Comparison of ENCODE assay signal across 23 mouse cellular contexts in the genomic region with DNA sequence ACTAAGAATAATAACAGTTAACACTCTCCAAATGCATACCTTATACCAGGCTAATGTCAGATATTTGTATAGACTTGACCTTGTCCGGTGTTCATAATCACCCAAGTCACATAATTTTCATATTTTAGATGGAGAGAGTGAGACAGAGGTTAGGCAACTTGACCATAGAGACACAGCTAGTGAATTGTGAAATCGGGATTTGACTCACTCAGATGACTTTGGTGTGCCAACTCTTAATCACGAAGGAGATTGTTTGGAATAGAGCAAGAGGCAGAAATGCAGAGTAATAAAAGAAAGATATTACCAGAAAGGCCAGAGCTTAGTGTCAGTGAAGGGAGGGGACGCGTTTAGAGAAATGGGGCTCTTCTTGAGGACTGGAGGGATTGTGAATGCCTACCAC.
DNase-seq lines count a peak whose midpoint lies in the region; ATAC-seq lines count a peak whose summit lies in the region.
"Had no signal": no experiment of that assay in that cellular context is flagged by ENCODE, and none has a peak within 500 bp of the region (broad histone marks: within the 10 kb centered on the region; RNA-seq: fewer than 3 reads in every experiment).

No protein-coding gene starts in this region.

- no peak overlapping the region for H3K9ac ChIP-seq in midbrain, embryonic 11.5 days (ENCODE audit: low read length)
- H3K9ac ChIP-seq in midbrain, embryonic 16.5 days (ENCODE audit: low read depth, low read length), result no peak overlapping the region
- no peak overlapping the region for H3K9ac ChIP-seq in hindbrain, embryonic 14.5 days
- H3K9ac ChIP-seq in forebrain, embryonic 16.5 days (replicated peaks; ENCODE audit: low read depth, low read length), result no peak overlapping the region
- H3K9ac ChIP-seq: heart, embryonic 13.5 days; hindbrain, embryonic 12.5 days; kidney, embryonic 15.5 days; lung, embryonic 14.5 days; midbrain, embryonic 12.5 days; neural tube, embryonic 12.5 days had no signal

- no peaks in the 10 kb centered on the region for H3K27me3 ChIP-seq in midbrain, embryonic 11.5 days (ENCODE audit: control insufficient read depth, insufficient read depth, low read length)
- no peaks in the 10 kb centered on the region for H3K27me3 ChIP-seq in midbrain, embryonic 16.5 days (ENCODE audit: control insufficient read depth, insufficient read depth, low read depth, low read length)
- H3K27me3 ChIP-seq in hindbrain, embryonic 14.5 days (ENCODE audit: control insufficient read depth, insufficient read depth, low read length), result no peaks in the 10 kb centered on the region
- no peaks in the 10 kb centered on the region for H3K27me3 ChIP-seq in forebrain, embryonic 16.5 days (replicated peaks; ENCODE audit: control insufficient read depth, insufficient read depth, low read length)
- H3K27me3 ChIP-seq: heart, embryonic 13.5 days; hindbrain, embryonic 12.5 days; kidney, embryonic 15.5 days; midbrain, embryonic 12.5 days; neural tube, embryonic 12.5 days had no signal

- H3K4me1 ChIP-seq in midbrain, embryonic 11.5 days (ENCODE audit: control insufficient read depth, insufficient read depth, low read length), result no peaks in the 10 kb centered on the region
- no peaks in the 10 kb centered on the region for H3K4me1 ChIP-seq in midbrain, embryonic 16.5 days (ENCODE audit: control insufficient read depth, insufficient read depth, low read length)
- no peaks in the 10 kb centered on the region; the same call in none of the 2 replicates for H3K4me1 ChIP-seq in brown adipose tissue, adult 24 weeks (ENCODE audit: control insufficient read depth, insufficient read depth, insufficient read length, low read length)
- no peaks in the 10 kb centered on the region for H3K4me1 ChIP-seq in hindbrain, embryonic 14.5 days (replicated peaks; ENCODE audit: control insufficient read depth, insufficient read depth, low read length)
- no peaks in the 10 kb centered on the region for H3K4me1 ChIP-seq in forebrain, embryonic 16.5 days (replicated peaks; ENCODE audit: control insufficient read depth, insufficient read depth, low read length)
- H3K4me1 ChIP-seq: embryonic facial prominence, embryonic 10.5 days; forebrain, embryonic 10.5 days; heart, embryonic 13.5 days; hindbrain, embryonic 12.5 days; midbrain, embryonic 12.5 days; neural tube, embryonic 12.5 days had no signal

- H3K27ac ChIP-seq in midbrain, embryonic 11.5 days (ENCODE audit: low read depth, low read length), result no peak overlapping the region
- no peak overlapping the region for H3K27ac ChIP-seq in midbrain, embryonic 16.5 days (ENCODE audit: low read length)
- peak overlapping the region; percentile 51; the same call in 1 of the 2 replicates for H3K27ac ChIP-seq in brown adipose tissue, adult 24 weeks (replicated peaks; ENCODE audit: low read depth, low read length)
- no peak overlapping the region for H3K27ac ChIP-seq in hindbrain, embryonic 14.5 days
- no peak overlapping the region for H3K27ac ChIP-seq in forebrain, embryonic 16.5 days (ENCODE audit: low read length)
- H3K27ac ChIP-seq: embryonic facial prominence, embryonic 10.5 days; forebrain, embryonic 10.5 days; heart, embryonic 13.5 days; hindbrain, embryonic 12.5 days; kidney, embryonic 15.5 days; midbrain, embryonic 12.5 days; neural tube, embryonic 12.5 days had no signal

- no peaks in the 10 kb centered on the region for H3K9me3 ChIP-seq in midbrain, embryonic 11.5 days (ENCODE audit: control insufficient read depth, low read length)
- no peaks in the 10 kb centered on the region for H3K9me3 ChIP-seq in midbrain, embryonic 16.5 days (replicated peaks; ENCODE audit: control insufficient read depth, low read length, poor library complexity, severe bottlenecking)
- H3K9me3 ChIP-seq in hindbrain, embryonic 14.5 days (ENCODE audit: control insufficient read depth, low read length), result no peaks in the 10 kb centered on the region
- no peaks in the 10 kb centered on the region for H3K9me3 ChIP-seq in forebrain, embryonic 16.5 days (ENCODE audit: control insufficient read depth, low read length)
- H3K9me3 ChIP-seq: embryonic facial prominence, embryonic 10.5 days; forebrain, embryonic 10.5 days; heart, embryonic 13.5 days; hindbrain, embryonic 12.5 days; kidney, embryonic 15.5 days; midbrain, embryonic 12.5 days; neural tube, embryonic 12.5 days had no signal

- no peak overlapping the region for H3K4me2 ChIP-seq in midbrain, embryonic 11.5 days
- H3K4me2 ChIP-seq in midbrain, embryonic 16.5 days (ENCODE audit: low read length), result no peak overlapping the region
- H3K4me2 ChIP-seq in hindbrain, embryonic 14.5 days (replicated peaks), result no peak overlapping the region
- H3K4me2 ChIP-seq in forebrain, embryonic 16.5 days (ENCODE audit: low read length), result no peak overlapping the region
- H3K4me2 ChIP-seq: heart, embryonic 13.5 days; hindbrain, embryonic 12.5 days; kidney, embryonic 15.5 days; liver, embryonic 11.5 days; lung, embryonic 14.5 days; midbrain, embryonic 12.5 days; neural tube, embryonic 12.5 days had no signal

- ATAC-seq in midbrain, embryonic 11.5 days (ENCODE audit: low FRiP score), result no peak
- ATAC-seq in midbrain, embryonic 16.5 days, result no peak
- no peak for ATAC-seq in hindbrain, embryonic 14.5 days (ENCODE audit: low FRiP score)
- no peak for ATAC-seq in forebrain, embryonic 16.5 days

- H3K4me3 ChIP-seq in midbrain, embryonic 11.5 days (ENCODE audit: low read depth, low read length), result no peak overlapping the region
- H3K4me3 ChIP-seq in midbrain, embryonic 16.5 days (ENCODE audit: low read depth, low read length), result no peak overlapping the region
- no peak overlapping the region for H3K4me3 ChIP-seq in brown adipose tissue, adult 24 weeks (ENCODE audit: insufficient read depth, low read depth, low read length)
- H3K4me3 ChIP-seq in hindbrain, embryonic 14.5 days (replicated peaks; ENCODE audit: low read length), result no peak overlapping the region
- H3K4me3 ChIP-seq in forebrain, embryonic 16.5 days (replicated peaks; ENCODE audit: low read length), result no peak overlapping the region
- H3K4me3 ChIP-seq: embryonic facial prominence, embryonic 10.5 days; forebrain, embryonic 10.5 days; heart, embryonic 13.5 days; hindbrain, embryonic 12.5 days; kidney, embryonic 15.5 days; midbrain, embryonic 12.5 days; neural tube, embryonic 12.5 days had no signal

- DNase-seq in heart, adult 11 months, result peak; percentile 68
- no peak for DNase-seq in heart, postnatal 14 days
- peak; percentile 44 for DNase-seq in midbrain, embryonic 11.5 days (ENCODE audit: low spot score, missing footprints)
- no peak for DNase-seq in hindbrain, embryonic 14.5 days (ENCODE audit: low spot score)
- DNase-seq: adrenal gland, adult 8-10 months; cerebellum, adult 9-10 months; kidney, adult 11 months; kidney, postnatal 36 days; layer of hippocampus, postnatal 36 days; lung, embryonic 14.5 days; retina, postnatal 1 day; right cerebral cortex, postnatal 25 days had no signal

- no peaks in the 10 kb centered on the region for H3K36me3 ChIP-seq in midbrain, embryonic 11.5 days (ENCODE audit: control insufficient read depth, insufficient read depth, low read length)
- no peaks in the 10 kb centered on the region for H3K36me3 ChIP-seq in midbrain, embryonic 16.5 days (ENCODE audit: control insufficient read depth, insufficient read depth, low read length)
- no peaks in the 10 kb centered on the region for H3K36me3 ChIP-seq in hindbrain, embryonic 14.5 days (replicated peaks; ENCODE audit: control insufficient read depth, insufficient read depth)
- no peaks in the 10 kb centered on the region for H3K36me3 ChIP-seq in forebrain, embryonic 16.5 days (ENCODE audit: control insufficient read depth, insufficient read depth)
- H3K36me3 ChIP-seq: embryonic facial prominence, embryonic 10.5 days; forebrain, embryonic 10.5 days; heart, embryonic 13.5 days; hindbrain, embryonic 12.5 days; kidney, embryonic 15.5 days; midbrain, embryonic 12.5 days; neural tube, embryonic 12.5 days had no signal

- 92% methylated on average over 5 of the region's 5 CpGs for WGBS in midbrain, embryonic 11.5 days
- 94% methylated on average over 5 of the region's 5 CpGs for WGBS in midbrain, embryonic 16.5 days
- WGBS in hindbrain, embryonic 14.5 days, result 91% methylated on average over 5 of the region's 5 CpGs
- 94% methylated on average over 5 of the region's 5 CpGs for WGBS in forebrain, embryonic 16.5 days

- intact Hi-C loops in heart, postnatal 14 days (cut with DNase I), result no loop called here

Comparison
In these comparisons a context has a peak if more than half of its experiments do, and no peak if none do; other contexts are left out.
1. DNase-seq: peak in heart, adult 11 months (single experiment) and midbrain, embryonic 11.5 days (single experiment); none in heart, postnatal 14 days (0 of 2) and hindbrain, embryonic 14.5 days (single experiment).